Mouse (Mus musculus): ENCODE results near the gene Rita1. TPM values are rescaled to one million over a fixed set of nuclear protein-coding genes. Genes with fewer than 3 reads are reported as not detected.

Rita1 gene
- polyA plus RNA-seq, 1 experiment from 2014 or later, result 6.5 TPM

DNA sequence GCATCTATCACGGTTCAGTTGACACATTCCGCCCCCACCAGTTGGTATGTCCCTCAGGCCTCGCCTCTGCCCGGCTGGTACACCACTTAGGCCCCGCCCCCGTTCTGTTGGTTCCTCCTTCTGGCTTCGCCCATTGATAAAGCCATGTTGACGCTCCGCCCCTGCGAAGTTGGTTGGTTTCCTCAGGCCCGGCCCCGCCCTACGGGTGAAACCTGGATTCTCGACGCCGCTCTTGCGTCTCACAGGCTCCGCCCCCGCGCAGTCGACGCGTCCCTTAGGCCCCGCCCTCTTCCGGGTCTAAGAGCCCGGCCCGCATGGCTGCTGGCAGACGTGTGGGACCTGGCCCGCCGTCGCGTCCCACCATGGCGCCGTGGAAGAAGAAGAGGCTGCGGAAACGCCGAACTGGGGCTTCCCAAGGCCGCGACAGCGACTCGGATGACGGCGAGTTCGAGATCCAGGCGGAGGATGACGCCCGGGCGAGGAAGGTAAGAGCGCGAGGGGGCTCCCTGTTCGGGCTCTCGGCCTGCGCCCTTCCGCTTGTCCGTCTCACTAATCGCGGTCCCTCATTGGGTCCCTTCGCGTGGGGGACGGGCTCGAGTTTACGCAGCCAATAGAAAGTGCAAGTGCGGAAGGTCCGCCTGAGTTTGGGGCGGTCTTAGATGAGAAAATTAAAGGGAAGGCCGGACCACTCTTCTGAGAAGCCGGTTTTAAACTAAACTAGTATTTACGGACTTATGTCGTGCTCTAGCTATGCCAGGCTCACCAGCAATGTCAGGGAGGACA, 624 bp upstream of the Rita1 start:
- Histone ChIP-seq H3K9me3 (replicated peaks) (peaks cover 6% of the 10 kb centered on the region), H3K4me1 (replicated peaks) (peaks cover 27% of the 10 kb centered on the region), H3K4me3 (replicated peaks) (peak overlapping the region; percentile 75), H3K27me3 (no peaks in the 10 kb centered on the region), H3K36me3 (peaks cover 39% of the 10 kb centered on the region), H3K4me2 (peak overlapping the region; percentile 83), H3K27ac (peak overlapping the region; percentile 76), H3K9ac (peak overlapping the region; percentile 75)
- peak; percentile 88 for ATAC-seq (ENCODE audit: low read depth)
- WGBS (ENCODE audit: insufficient replicate concordance), result under 1% methylated on average over 69 of the region's 69 CpGs
- DNase-seq, result peak; percentile 100

DNA sequence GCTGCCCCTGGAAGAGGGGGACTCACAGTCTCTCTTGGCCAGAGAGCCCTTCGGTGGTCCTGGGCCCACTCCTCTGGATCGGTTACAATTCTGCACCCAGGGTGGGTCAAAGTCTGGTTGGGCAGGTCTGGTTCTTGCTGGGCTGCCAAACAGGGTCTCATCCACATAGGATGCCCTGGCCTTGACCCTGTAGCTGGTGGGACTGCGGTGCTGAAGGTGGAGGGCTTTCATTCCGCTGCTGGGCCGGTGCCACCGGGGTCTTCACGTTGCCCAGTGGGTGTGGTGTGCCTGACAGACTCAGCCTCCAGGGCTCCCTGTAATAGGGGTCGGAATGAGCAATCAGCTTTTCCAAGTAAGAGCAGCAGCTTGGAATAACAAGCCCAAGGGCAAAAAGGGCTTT, 973 bp downstream of the Rita1 start:
- Histone ChIP-seq H3K27me3 (no peaks in the 10 kb centered on the region), H3K36me3 (peaks cover 23% of the 10 kb centered on the region), H3K4me1 (replicated peaks) (peaks cover 33% of the 10 kb centered on the region), H3K9ac (peak overlapping the region; percentile 75), H3K4me2 (peak overlapping the region; percentile 83), H3K4me3 (replicated peaks) (peak overlapping the region; percentile 75), H3K27ac (peak overlapping the region; percentile 76), H3K9me3 (replicated peaks) (peaks cover 6% of the 10 kb centered on the region)
- 64% methylated on average over 8 of the region's 8 CpGs for WGBS (ENCODE audit: insufficient replicate concordance)
- ATAC-seq (ENCODE audit: low read depth) (no peak), DNase-seq (no peak)

DNA sequence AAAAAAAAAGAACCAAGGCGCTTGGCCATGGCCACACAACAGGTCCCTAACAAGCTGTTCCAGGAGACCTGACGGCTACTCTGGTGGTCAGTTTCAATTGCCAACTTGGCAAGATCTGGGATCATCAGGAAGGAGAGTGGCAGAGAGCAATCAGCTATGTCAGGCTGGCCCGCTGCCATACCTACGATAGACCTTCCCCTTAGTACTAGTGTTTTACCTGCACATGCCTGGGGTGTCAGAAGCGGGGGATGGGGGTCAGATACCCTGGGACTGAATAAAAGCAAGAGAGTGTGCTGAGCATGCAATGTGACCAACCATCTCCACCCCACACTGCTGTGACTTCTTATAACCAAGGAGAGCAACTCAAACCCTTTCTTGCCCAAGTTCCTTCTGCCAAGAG, 1.5 kb downstream of the Rita1 start:
- Histone ChIP-seq H3K27me3 (no peaks in the 10 kb centered on the region), H3K9ac (peak overlapping the region; percentile 75; the same call in 1 of the 2 replicates), H3K4me2 (peak overlapping the region; percentile 83), H3K4me1 (replicated peaks) (peaks cover 37% of the 10 kb centered on the region), H3K36me3 (peaks cover 18% of the 10 kb centered on the region), H3K4me3 (replicated peaks) (peak overlapping the region; percentile 75), H3K9me3 (replicated peaks) (peaks cover 3% of the 10 kb centered on the region), H3K27ac (no peak overlapping the region)
- WGBS (ENCODE audit: insufficient replicate concordance), result 96% methylated on average over 5 of the region's 5 CpGs
- DNase-seq, result no peak
- ATAC-seq (ENCODE audit: low read depth), result no peak

DNA sequence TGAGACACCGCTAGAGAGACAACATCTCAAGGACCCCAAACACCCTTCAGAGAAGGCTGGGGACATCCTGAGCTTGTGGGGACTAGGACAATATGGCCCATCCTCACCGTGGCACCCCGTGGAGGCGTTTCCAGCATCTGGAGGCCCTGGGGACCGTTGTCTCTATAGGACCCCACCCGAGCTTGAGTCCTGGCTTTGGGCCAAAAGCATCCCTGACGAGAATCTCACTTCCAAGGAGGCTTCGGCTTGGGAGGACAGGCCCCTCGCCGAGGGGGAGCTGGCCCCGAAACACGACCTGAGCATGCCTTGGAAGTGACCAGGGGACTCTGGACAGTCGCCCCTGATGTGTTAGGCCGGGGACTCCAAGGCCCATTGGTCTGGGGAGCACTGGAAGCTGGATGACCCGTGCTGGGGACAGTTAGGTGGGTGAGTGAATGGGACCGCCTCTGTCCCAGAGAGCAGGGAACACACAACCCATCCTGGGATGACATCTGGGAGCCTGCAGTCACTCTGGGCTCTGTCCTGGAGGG, 3.1 kb downstream of the Rita1 start:
- peaks cover 7% of the 10 kb centered on the region; the same call in 1 of the 2 replicates for H3K36me3 ChIP-seq
- WGBS (ENCODE audit: insufficient replicate concordance), result 82% methylated on average over 16 of the region's 16 CpGs
- H3K9ac ChIP-seq, result no peak overlapping the region
- no peak overlapping the region for H3K4me2 ChIP-seq
- no peaks in the 10 kb centered on the region for H3K9me3 ChIP-seq (replicated peaks)
- peaks cover 42% of the 10 kb centered on the region for H3K4me1 ChIP-seq (replicated peaks)
- DNase-seq, result no peak
- H3K27ac ChIP-seq, result no peak overlapping the region
- no peaks in the 10 kb centered on the region for H3K27me3 ChIP-seq
- no peak for ATAC-seq (ENCODE audit: low read depth)
- H3K4me3 ChIP-seq (replicated peaks), result no peak overlapping the region

DNA sequence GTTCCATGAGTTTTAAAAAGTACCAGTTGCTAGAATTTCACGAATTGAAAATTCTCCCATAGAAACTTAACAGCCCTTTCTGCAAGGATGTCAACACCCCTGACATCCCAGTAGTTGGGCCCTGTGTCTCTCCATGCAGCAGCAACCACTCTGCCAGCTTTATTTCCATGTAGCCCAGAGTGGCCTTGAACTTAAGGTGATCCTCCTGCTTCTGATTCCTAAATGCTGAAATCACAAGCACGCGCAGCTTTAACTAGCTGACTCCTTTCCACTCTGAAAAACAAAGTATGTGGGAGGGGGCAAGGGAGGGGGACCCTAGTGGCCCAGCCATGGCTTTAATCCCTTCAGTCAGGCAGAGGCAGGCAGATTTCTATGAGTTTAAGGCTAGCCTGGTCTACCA, 5.1 kb downstream of the Rita1 start:
- ATAC-seq (ENCODE audit: low read depth), result no peak
- H3K4me2 ChIP-seq, result no peak overlapping the region
- H3K27ac ChIP-seq, result no peak overlapping the region
- no peak overlapping the region for H3K9ac ChIP-seq
- DNase-seq, result no peak
- no peak overlapping the region for H3K4me3 ChIP-seq (replicated peaks)
- peaks cover 34% of the 10 kb centered on the region for H3K4me1 ChIP-seq (replicated peaks)
- H3K9me3 ChIP-seq (replicated peaks), result no peaks in the 10 kb centered on the region
- peaks cover 7% of the 10 kb centered on the region; the same call in 1 of the 2 replicates for H3K36me3 ChIP-seq
- WGBS (ENCODE audit: insufficient replicate concordance), result 81% methylated on average over 3 of the region's 3 CpGs
- no peaks in the 10 kb centered on the region for H3K27me3 ChIP-seq

DNA sequence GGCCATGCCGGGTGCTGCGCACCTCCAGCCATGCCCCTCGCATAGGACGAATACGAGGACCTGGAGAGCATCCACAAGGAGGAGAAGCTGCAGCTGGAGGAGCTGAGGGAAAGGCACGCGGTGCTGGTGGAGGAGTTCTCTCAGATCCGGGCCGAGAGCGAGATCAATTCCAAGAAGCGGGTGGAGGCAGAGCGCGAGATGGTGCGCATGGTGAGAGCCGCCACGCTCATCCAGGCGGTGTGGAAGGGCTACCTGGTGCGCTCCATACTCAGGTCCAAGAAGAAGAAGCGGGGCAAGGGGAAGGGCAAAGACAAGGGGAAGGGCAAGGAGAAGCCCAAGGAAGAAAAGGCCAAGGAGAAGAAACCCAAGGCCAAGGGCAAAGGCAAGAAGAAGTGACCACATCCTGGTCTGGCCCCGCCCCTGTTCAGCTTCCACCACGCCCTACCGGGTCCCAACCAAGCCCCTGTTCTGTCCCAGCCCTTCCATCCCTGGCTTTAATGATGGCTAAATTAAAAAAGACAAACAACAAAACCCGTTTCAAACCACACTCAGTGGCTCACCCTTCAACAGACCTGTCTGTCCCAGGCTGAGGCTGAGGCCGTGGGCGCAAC, 5.7 kb downstream of the Rita1 start:
- WGBS (ENCODE audit: insufficient replicate concordance), result 62% methylated on average over 25 of the region's 25 CpGs
- no peaks in the 10 kb centered on the region for H3K9me3 ChIP-seq (replicated peaks)
- H3K27me3 ChIP-seq, result no peaks in the 10 kb centered on the region
- no peak overlapping the region for H3K4me3 ChIP-seq (replicated peaks)
- no peak overlapping the region for H3K4me2 ChIP-seq
- H3K36me3 ChIP-seq, result peaks cover 7% of the 10 kb centered on the region; the same call in 1 of the 2 replicates
- DNase-seq (no peak), ATAC-seq (ENCODE audit: low read depth) (no peak)
- H3K9ac ChIP-seq, result no peak overlapping the region
- H3K4me1 ChIP-seq (replicated peaks), result peaks cover 32% of the 10 kb centered on the region
- no peak overlapping the region for H3K27ac ChIP-seq

DNA sequence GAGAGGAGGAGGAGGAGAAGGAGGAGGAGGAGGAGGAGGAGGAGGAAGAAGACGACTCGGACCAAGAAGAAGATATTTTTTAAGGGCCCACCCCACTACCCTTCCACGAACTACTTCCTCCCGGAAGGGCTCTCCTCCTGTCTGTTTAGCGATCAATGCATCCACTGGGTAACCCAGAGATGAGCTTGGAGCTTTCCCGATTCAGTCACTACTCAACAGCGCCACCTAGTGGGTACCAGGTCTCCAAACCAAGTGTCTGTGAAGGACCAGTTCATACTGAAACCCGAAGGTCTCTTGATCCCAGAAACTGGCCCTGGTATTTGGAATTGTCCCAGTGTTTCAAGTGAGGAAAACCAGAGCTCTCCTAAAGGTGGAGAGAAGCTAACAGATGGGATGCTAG, 6.7 kb downstream of the Rita1 start:
- peak overlapping the region; percentile 66 for H3K4me2 ChIP-seq
- peak overlapping the region; percentile 64; the same call in 1 of the 2 replicates for H3K9ac ChIP-seq
- no peaks in the 10 kb centered on the region for H3K27me3 ChIP-seq
- H3K27ac ChIP-seq, result no peak overlapping the region; the same call in 1 of the 2 replicates
- no peaks in the 10 kb centered on the region for H3K9me3 ChIP-seq (replicated peaks)
- peak overlapping the region; percentile 37; the same call in 1 of the 2 replicates for H3K4me3 ChIP-seq (replicated peaks)
- peak; percentile 80 for DNase-seq
- peaks cover 7% of the 10 kb centered on the region; the same call in 1 of the 2 replicates for H3K36me3 ChIP-seq
- ATAC-seq (ENCODE audit: low read depth), result peak; percentile 57
- peaks cover 32% of the 10 kb centered on the region for H3K4me1 ChIP-seq (replicated peaks)
- 2% methylated on average over 8 of the region's 8 CpGs for WGBS (ENCODE audit: insufficient replicate concordance)

DNA sequence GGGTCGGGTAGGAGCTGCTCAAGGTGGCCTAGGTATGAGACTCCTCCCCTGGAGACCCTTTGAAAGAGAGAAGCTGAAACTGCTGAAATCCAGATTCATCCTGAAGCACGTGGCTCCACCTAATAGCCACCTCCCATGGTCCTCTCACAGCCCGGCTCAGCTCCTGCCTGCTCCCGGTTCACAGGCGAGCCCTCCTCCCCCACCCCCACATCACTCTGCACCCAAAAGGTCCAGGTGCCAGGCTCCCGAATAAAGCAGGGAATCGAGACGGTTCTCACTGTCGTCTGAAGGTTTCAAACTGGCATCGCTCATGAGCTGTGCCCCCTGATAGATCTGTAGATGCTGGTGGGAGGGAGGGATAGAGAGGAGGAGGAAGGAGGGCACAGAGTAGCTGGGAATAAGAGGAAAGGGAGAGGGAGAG, 7.1 kb downstream of the Rita1 start:
- peak overlapping the region; percentile 37 for H3K4me3 ChIP-seq (replicated peaks)
- H3K4me1 ChIP-seq (replicated peaks), result peaks cover 37% of the 10 kb centered on the region
- WGBS (ENCODE audit: insufficient replicate concordance), result 8% methylated on average over 10 of the region's 10 CpGs
- H3K27me3 ChIP-seq, result no peaks in the 10 kb centered on the region
- peak; percentile 30; the same call in 1 of the 2 replicates for ATAC-seq (ENCODE audit: low read depth)
- H3K9ac ChIP-seq, result peak overlapping the region; percentile 64
- H3K9me3 ChIP-seq (replicated peaks), result no peaks in the 10 kb centered on the region
- H3K4me2 ChIP-seq, result peak overlapping the region; percentile 66
- peak overlapping the region; percentile 27; the same call in 1 of the 2 replicates for H3K27ac ChIP-seq
- peaks cover 7% of the 10 kb centered on the region; the same call in 1 of the 2 replicates for H3K36me3 ChIP-seq
- DNase-seq, result no peak

DNA sequence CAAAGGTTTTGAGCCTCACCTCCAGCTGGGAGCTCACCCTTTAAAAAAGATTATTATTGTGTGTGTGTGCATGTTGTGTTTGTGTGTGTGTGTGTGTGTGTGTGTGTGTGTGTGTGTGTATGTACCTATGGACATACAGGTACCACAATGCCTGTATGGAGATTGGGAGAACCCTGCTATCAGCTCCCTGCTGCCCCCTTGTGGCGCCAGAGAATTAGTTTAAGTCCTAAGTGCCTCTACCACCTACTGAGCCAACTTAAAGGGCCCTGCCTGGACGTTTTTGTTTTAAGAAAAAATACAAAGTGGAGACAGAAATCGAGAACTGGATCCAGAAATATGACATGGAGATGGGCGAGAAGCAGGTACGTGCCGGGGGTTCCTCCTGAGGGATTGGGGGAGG, 7.5 kb downstream of the Rita1 start:
- Histone ChIP-seq H3K27me3 (no peaks in the 10 kb centered on the region), H3K4me3 (replicated peaks) (peak overlapping the region; percentile 37), H3K27ac (peak overlapping the region; percentile 27; the same call in 1 of the 2 replicates), H3K4me2 (peak overlapping the region; percentile 66), H3K4me1 (replicated peaks) (peaks cover 41% of the 10 kb centered on the region), H3K9ac (peak overlapping the region; percentile 64), H3K36me3 (peaks cover 7% of the 10 kb centered on the region; the same call in 1 of the 2 replicates), H3K9me3 (replicated peaks) (no peaks in the 10 kb centered on the region)
- DNase-seq (peak; percentile 73), ATAC-seq (ENCODE audit: low read depth) (0 out of 2 replicates have a peak, but pooled peaks have one; percentile 37)
- 0% methylated on average over 6 of the region's 6 CpGs for WGBS (ENCODE audit: insufficient replicate concordance)

DNA sequence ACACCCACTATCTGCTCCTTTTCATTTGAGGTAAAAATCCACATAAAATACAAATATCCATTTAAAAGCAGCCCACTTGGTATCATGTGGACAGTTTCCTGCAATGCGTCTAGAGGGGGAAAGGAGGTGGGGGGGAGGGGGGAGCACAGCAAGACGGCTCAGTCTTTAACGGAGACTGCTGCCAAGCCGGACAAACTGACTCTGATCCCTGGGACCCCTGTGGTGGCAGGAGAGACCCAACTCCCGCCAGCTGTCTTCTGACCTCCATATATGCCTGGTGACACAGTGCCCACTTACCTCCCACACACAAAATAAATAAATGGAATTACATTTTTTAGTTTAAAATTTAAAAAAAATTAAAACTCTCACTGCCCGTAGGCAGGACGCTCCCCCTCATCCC, 8.9 kb downstream of the Rita1 start:
- no peaks in the 10 kb centered on the region for H3K27me3 ChIP-seq
- no peak overlapping the region for H3K4me2 ChIP-seq
- H3K9me3 ChIP-seq (replicated peaks), result no peaks in the 10 kb centered on the region
- H3K27ac ChIP-seq, result no peak overlapping the region
- peaks cover 4% of the 10 kb centered on the region; the same call in 1 of the 2 replicates for H3K36me3 ChIP-seq
- H3K4me3 ChIP-seq (replicated peaks), result no peak overlapping the region
- DNase-seq (no peak), ATAC-seq (ENCODE audit: low read depth) (no peak)
- H3K4me1 ChIP-seq (replicated peaks), result peaks cover 54% of the 10 kb centered on the region
- WGBS (ENCODE audit: insufficient replicate concordance), result 82% methylated on average over 7 of the region's 7 CpGs
- peak overlapping the region; percentile 33; the same call in 1 of the 2 replicates for H3K9ac ChIP-seq

DNA sequence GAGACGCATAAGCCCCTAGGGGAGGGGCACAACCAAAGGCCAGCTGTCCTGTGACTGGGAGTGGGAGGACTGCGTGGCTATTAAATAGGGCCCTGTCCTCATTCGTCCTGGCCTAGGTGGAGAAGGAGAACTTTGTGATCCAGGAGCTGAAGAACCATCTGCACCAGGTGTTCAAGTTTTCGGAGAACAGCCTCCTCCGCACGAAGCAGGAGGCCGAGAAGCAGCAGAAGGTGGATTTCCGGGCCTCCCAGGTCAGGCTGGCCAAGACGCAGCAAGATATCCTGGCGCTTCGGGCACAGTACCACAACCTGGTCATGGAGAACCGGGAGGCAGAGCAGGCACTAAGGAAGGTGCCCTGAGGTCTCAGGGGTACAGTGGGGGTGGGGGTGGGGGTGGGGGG, 10.2 kb downstream of the Rita1 start:
- Histone ChIP-seq H3K4me1 (replicated peaks) (peaks cover 62% of the 10 kb centered on the region), H3K9me3 (replicated peaks) (no peaks in the 10 kb centered on the region), H3K9ac (no peak overlapping the region), H3K4me3 (replicated peaks) (no peak overlapping the region), H3K27me3 (no peaks in the 10 kb centered on the region), H3K27ac (no peak overlapping the region), H3K4me2 (no peak overlapping the region), H3K36me3 (no peaks in the 10 kb centered on the region)
- 87% methylated on average over 12 of the region's 12 CpGs for WGBS (ENCODE audit: insufficient replicate concordance)
- ATAC-seq (ENCODE audit: low read depth) (no peak), DNase-seq (no peak)
